Mouse (Mus musculus): ENCODE results near the gene Anks4b.

DNA sequence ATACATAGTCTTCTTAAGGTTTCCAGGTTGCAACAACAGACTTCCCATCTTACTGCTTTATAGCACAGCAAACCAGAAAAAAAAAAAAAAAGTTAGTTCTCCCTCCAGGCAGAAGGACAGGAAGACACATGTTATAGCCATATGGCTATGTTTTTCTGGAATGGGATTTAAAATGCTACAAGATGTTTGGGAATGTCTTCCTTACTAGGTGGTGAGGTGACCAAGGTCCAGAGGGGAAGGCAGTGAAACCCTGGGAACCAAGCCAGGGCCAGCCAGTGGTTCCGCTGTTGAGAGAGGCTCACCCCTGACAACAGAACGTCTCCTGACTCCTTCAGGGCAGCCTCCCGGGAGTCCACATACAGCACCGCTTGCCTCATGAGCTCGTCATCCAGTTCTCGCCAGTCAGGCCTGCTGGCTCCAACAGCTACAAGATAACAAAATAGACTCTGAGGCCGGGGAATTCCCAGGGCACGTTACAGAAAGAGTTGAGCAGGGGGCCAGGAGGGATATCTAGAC lies 16.6 kb downstream of the Anks4b start:
- TF ChIP-seq CTCF (IDR thresholded peaks at IDR 0.05; ENCODE audit: control insufficient read depth, insufficient read depth, insufficient read length) = no peak
- no peak for TF ChIP-seq MYOD1 (IDR thresholded peaks at IDR 0.05; ENCODE audit: control insufficient read depth, insufficient read length, low read depth)
- no peak for TF ChIP-seq CEBPB (IDR thresholded peaks at IDR 0.05; ENCODE audit: low read depth)
